Mouse (Mus musculus): ENCODE results near the gene Thy1. TPM values are rescaled to one million over a fixed set of nuclear protein-coding genes. Genes with fewer than 3 reads are reported as not detected.

The Thy1 gene
- polyA plus RNA-seq, 1 experiment from 2014 or later, result 4.5 TPM

GRCm38 (mm10) chr9:44045884-44046272 is 2.7 kb downstream of the Thy1 start:
- Histone ChIP-seq H3K27ac (replicated peaks) (no peak overlapping the region), H3K4me2 (replicated peaks; ENCODE audit: low read depth) (no peak overlapping the region), H3K9ac (ENCODE audit: low read length) (no peak overlapping the region), H3K36me3 (ENCODE audit: control insufficient read depth, insufficient read depth, low read length) (no peaks in the 10 kb centered on the region), H3K27me3 (ENCODE audit: control insufficient read depth, insufficient read depth, low read length) (no peaks in the 10 kb centered on the region; the same call in 1 of the 2 replicates), H3K4me3 (ENCODE audit: low read depth, low read length) (no peak overlapping the region), H3K9me3 (ENCODE audit: control insufficient read depth, low read length) (no peaks in the 10 kb centered on the region), H3K4me1 (replicated peaks; ENCODE audit: control insufficient read depth, insufficient read depth) (no peaks in the 10 kb centered on the region)
- DNase-seq (ENCODE audit: low spot score) (no peak), ATAC-seq (ENCODE audit: low FRiP score, low TSS enrichment) (no peak)
- TF ChIP-seq CTCF (IDR thresholded peaks at IDR 0.05; ENCODE audit: low read depth) (no peak), EP300 (optimal IDR thresholded peaks at IDR 0.05) (no peak)
- WGBS, result 85% methylated on average over 5 of the region's 5 CpGs

- Histone ChIP-seq H3K4me3 (ENCODE audit: low read depth, low read length) (no peak overlapping the region), H3K27ac (replicated peaks) (no peak overlapping the region), H3K36me3 (ENCODE audit: control insufficient read depth, insufficient read depth, low read length) (no peaks in the 10 kb centered on the region), H3K4me1 (replicated peaks; ENCODE audit: control insufficient read depth, insufficient read depth) (no peaks in the 10 kb centered on the region), H3K4me2 (replicated peaks; ENCODE audit: low read depth) (no peak overlapping the region), H3K9me3 (ENCODE audit: control insufficient read depth, low read length) (no peaks in the 10 kb centered on the region), H3K27me3 (ENCODE audit: control insufficient read depth, insufficient read depth, low read length) (no peaks in the 10 kb centered on the region; the same call in 1 of the 2 replicates), H3K9ac (ENCODE audit: low read length) (no peak overlapping the region)
- DNase-seq (ENCODE audit: low spot score), result no peak
- TF ChIP-seq CTCF (IDR thresholded peaks at IDR 0.05; ENCODE audit: low read depth), result no peak
- no peak for TF ChIP-seq EP300 (optimal IDR thresholded peaks at IDR 0.05)
- WGBS, result 88% methylated on average over 12 of the region's 12 CpGs
- no peak for ATAC-seq (ENCODE audit: low FRiP score, low TSS enrichment)
Measured at GRCm38 (mm10) chr9:44046426-44046825, 3.2 kb downstream of the Thy1 start.

GRCm38 (mm10) chr9:44047071-44047470 is 3.9 kb downstream of the Thy1 start:
- H3K36me3 ChIP-seq (ENCODE audit: control insufficient read depth, insufficient read depth, low read length), result no peaks in the 10 kb centered on the region
- no peak overlapping the region for H3K9ac ChIP-seq (ENCODE audit: low read length)
- no peak overlapping the region for H3K4me3 ChIP-seq (ENCODE audit: low read depth, low read length)
- H3K4me1 ChIP-seq (replicated peaks; ENCODE audit: control insufficient read depth, insufficient read depth), result no peaks in the 10 kb centered on the region
- no peaks in the 10 kb centered on the region; the same call in 1 of the 2 replicates for H3K27me3 ChIP-seq (ENCODE audit: control insufficient read depth, insufficient read depth, low read length)
- ATAC-seq (ENCODE audit: low FRiP score, low TSS enrichment) (no peak), DNase-seq (ENCODE audit: low spot score) (no peak)
- H3K27ac ChIP-seq (replicated peaks), result no peak overlapping the region
- no peak for TF ChIP-seq CTCF (IDR thresholded peaks at IDR 0.05; ENCODE audit: low read depth)
- no peak for TF ChIP-seq EP300 (optimal IDR thresholded peaks at IDR 0.05)
- H3K9me3 ChIP-seq (ENCODE audit: control insufficient read depth, low read length), result no peaks in the 10 kb centered on the region
- no peak overlapping the region for H3K4me2 ChIP-seq (replicated peaks; ENCODE audit: low read depth)
- 60% methylated on average over 6 of the region's 6 CpGs for WGBS

GRCm38 (mm10) chr9:44047571-44048490 is 4.6 kb downstream of the Thy1 start:
- Histone ChIP-seq H3K27ac (replicated peaks) (no peak overlapping the region), H3K36me3 (ENCODE audit: control insufficient read depth, insufficient read depth, low read length) (no peaks in the 10 kb centered on the region), H3K27me3 (ENCODE audit: control insufficient read depth, insufficient read depth, low read length) (no peaks in the 10 kb centered on the region; the same call in 1 of the 2 replicates), H3K9me3 (ENCODE audit: control insufficient read depth, low read length) (no peaks in the 10 kb centered on the region), H3K4me3 (ENCODE audit: low read depth, low read length) (no peak overlapping the region), H3K4me2 (replicated peaks; ENCODE audit: low read depth) (no peak overlapping the region), H3K9ac (ENCODE audit: low read length) (no peak overlapping the region), H3K4me1 (replicated peaks; ENCODE audit: control insufficient read depth, insufficient read depth) (no peaks in the 10 kb centered on the region)
- DNase-seq (ENCODE audit: low spot score) (no peak), ATAC-seq (ENCODE audit: low FRiP score, low TSS enrichment) (no peak)
- WGBS, result 74% methylated on average over 14 of the region's 14 CpGs
- TF ChIP-seq CTCF (IDR thresholded peaks at IDR 0.05; ENCODE audit: low read depth) (no peak), EP300 (optimal IDR thresholded peaks at IDR 0.05) (no peak)

- no peaks in the 10 kb centered on the region for H3K9me3 ChIP-seq (ENCODE audit: control insufficient read depth, low read length)
- H3K36me3 ChIP-seq (ENCODE audit: control insufficient read depth, insufficient read depth, low read length), result no peaks in the 10 kb centered on the region
- ATAC-seq (ENCODE audit: low FRiP score, low TSS enrichment) (no peak), DNase-seq (ENCODE audit: low spot score) (no peak)
- TF ChIP-seq CTCF (IDR thresholded peaks at IDR 0.05; ENCODE audit: low read depth), result no peak
- no peak for TF ChIP-seq EP300 (optimal IDR thresholded peaks at IDR 0.05)
- H3K27me3 ChIP-seq (ENCODE audit: control insufficient read depth, insufficient read depth, low read length), result no peaks in the 10 kb centered on the region; the same call in 1 of the 2 replicates
- 59% methylated on average over 15 of the region's 15 CpGs for WGBS
- H3K4me3 ChIP-seq (ENCODE audit: low read depth, low read length), result no peak overlapping the region
- H3K9ac ChIP-seq (ENCODE audit: low read length), result no peak overlapping the region
- H3K27ac ChIP-seq (replicated peaks), result no peak overlapping the region
- no peaks in the 10 kb centered on the region for H3K4me1 ChIP-seq (replicated peaks; ENCODE audit: control insufficient read depth, insufficient read depth)
- no peak overlapping the region for H3K4me2 ChIP-seq (replicated peaks; ENCODE audit: low read depth)
Measured at GRCm38 (mm10) chr9:44048541-44049380, 5.6 kb downstream of the Thy1 start.
